Mouse (Mus musculus): ENCODE results near the gene Rbpjl.

DNA sequence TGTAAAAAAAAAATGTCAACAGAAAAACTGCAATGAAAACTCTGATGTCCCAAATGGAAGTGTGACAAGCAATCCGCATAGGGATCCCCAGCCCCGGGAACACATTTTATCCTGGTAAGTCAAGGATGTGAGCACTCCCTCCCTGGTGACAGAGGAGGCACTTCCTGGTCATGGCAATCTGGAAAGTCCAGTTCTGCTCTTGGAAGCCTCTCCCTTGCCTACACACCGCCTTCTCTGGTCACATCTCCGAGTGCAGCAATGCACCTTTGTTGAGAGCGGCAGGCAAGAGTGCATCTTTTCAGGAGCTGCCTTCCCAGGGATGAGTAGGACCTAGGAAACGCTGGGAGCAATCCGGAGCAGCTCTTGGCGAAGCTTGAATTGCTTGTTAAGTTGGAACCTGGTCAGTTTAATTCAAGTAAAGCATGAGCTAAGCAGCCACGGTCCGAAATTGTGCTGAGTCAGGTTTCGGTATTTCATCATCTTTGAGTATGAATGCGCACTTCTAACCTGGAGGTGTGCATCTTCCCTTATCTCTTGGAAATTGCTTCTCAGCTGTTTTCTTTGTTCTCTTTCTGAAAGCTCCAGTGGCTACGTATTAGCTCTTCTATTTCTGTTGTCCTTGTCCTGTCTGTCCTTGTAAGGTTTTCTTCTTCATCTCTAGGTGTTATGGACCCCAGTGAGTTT is 41.8 kb upstream of the Rbpjl start:
- TF ChIP-seq CTCF (IDR thresholded peaks at IDR 0.05; ENCODE audit: low read depth, low read length) (no peak), TAL1 (conservative IDR thresholded peaks at IDR 0.05; ENCODE audit: low read depth, low read length) (no peak), POLR2AphosphoS5 (IDR thresholded peaks at IDR 0.05; ENCODE audit: insufficient replicate concordance, low read depth, low read length) (no peak)

All from G1E (cell line).